Mouse (Mus musculus) liver, embryonic 16.5 days (tissue): ENCODE measurements at regions not wholly inside any gene's neighbourhood (a gene's known extent, or its start where the extent isn't known, plus 50 kb on each side); places are given as distances from the start of the nearest gene placed in this dataset.

Experiments used
- ATAC-seq: fragments of 200-750 bp; cut with Nextera tagmentation; 2 replicates; pipeline ENCODE4 v1.8.0; 2017; ENCODE audit warnings: low read depth, mild to moderate bottlenecking, moderate number of reproducible peaks, moderate library complexity
- H3K27ac ChIP-seq: fragments of 300-500 bp; sonication (generic); 2 replicates; pipeline ENCODE4 v1.5.1; 2014; ENCODE audit warnings: mild to moderate bottlenecking, low read length
- H3K27me3 ChIP-seq: fragments of 300-500 bp; sonication (generic); 2 replicates; pipeline ENCODE4 v1.6.1; 2014; ENCODE audit warnings: low read depth, low read length, mixed read lengths; ENCODE audit not compliant: control insufficient read depth, insufficient read depth
- H3K36me3 ChIP-seq: fragments of 300-500 bp; sonication (generic); 2 replicates; pipeline ENCODE4 v1.6.1; 2014; ENCODE audit warnings: mild to moderate bottlenecking; ENCODE audit not compliant: control insufficient read depth, insufficient read depth
- H3K4me1 ChIP-seq: fragments of 300-500 bp; sonication (generic); 2 replicates; pipeline ENCODE4 v1.6.1; 2014; ENCODE audit warnings: low read depth, low read length, mixed read lengths; ENCODE audit not compliant: control insufficient read depth
- H3K4me2 ChIP-seq: fragments of 300-500 bp; sonication (generic); 2 replicates; pipeline ENCODE4 v1.6.1; 2014; ENCODE audit warnings: low read depth, low read length, mixed read lengths
- H3K4me3 ChIP-seq: fragments of 300-500 bp; sonication (generic); 2 replicates; pipeline ENCODE4 v1.5.1; 2014; ENCODE audit warnings: low read depth, mild to moderate bottlenecking, low read length
- H3K9ac ChIP-seq: fragments of 300-500 bp; sonication (generic); 2 replicates; pipeline ENCODE4 v1.6.1; 2014; ENCODE audit warnings: low read depth, low read length
- H3K9me3 ChIP-seq: fragments of 300-500 bp; sonication (generic); replicated peaks from 2 replicates; pipeline ENCODE4 v1.6.1; 2016; ENCODE audit warnings: low read length; ENCODE audit not compliant: control insufficient read depth
- WGBS: fragments of 180-500 bp; shearing (Covaris S2); extraction: QIAGEN DNeasy Blood & Tissue Kit; methylation state at CpG from one replicate; pipeline ENCODE4 v1.1.7; 2014; ENCODE audit not compliant: insufficient replicate concordance; 5-methylcytosine and 5-hydroxymethylcytosine counted together

DNA sequence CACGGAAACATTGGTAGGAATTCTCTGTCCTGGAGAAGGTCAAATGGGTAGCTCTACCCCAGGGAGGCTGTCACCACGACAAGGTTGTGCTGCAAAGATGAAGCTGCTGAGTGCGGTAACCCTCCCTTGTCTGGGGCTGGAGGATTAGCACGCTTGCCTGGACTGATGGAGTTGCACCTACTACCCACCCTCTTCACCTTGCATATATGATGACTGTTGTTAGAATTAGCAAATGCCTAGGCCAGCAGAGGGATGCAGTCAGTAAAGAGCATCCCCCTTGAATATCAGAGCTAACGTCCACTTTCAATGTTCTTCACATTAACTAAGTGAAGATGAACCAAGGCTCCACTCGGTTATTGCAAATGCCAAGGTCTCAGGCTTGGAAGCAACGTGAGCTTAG lies 169.7 kb upstream of the Pabpc6 start:
- Histone ChIP-seq H3K27me3 (no peaks in the 10 kb centered on the region), H3K4me1 (no peaks in the 10 kb centered on the region), H3K9ac (no peak overlapping the region), H3K36me3 (no peaks in the 10 kb centered on the region), H3K9me3 (no peaks in the 10 kb centered on the region), H3K27ac (no peak overlapping the region), H3K4me3 (no peak overlapping the region), H3K4me2 (no peak overlapping the region)
- WGBS: 60% methylated on average over 7 of the region's 7 CpGs
- ATAC-seq: no peak

- H3K9ac ChIP-seq: no peak overlapping the region
- H3K27ac ChIP-seq: no peak overlapping the region
- H3K27me3 ChIP-seq: no peaks in the 10 kb centered on the region
- H3K4me2 ChIP-seq: no peak overlapping the region
- 56% methylated on average over 7 of the region's 7 CpGs for WGBS
- no peak for ATAC-seq
- H3K36me3 ChIP-seq: no peaks in the 10 kb centered on the region
- no peak overlapping the region for H3K4me3 ChIP-seq
- H3K9me3 ChIP-seq: no peaks in the 10 kb centered on the region
- H3K4me1 ChIP-seq: no peaks in the 10 kb centered on the region
Observed at GRCm38 (mm10) chr17:9836995-9837842, 167.7 kb upstream of the Pabpc6 start.

DNA sequence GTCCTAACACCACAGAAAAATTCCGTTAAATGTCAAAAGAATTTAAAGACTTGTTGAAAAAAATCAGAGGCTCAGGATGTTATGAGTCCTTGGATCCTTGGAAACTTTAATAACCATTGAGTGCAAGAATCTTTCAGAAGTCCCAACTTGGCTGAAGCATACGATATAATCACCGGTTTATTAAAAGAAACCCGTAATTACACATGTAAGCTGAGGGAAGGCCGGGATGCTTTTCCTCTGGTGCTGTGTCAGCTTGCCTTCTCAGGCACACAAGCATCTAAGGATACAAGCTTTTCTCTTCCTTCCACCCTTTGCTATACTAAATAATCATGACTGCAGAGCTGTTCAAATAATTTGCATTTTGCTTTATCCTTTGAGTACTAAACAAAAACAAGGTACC lies 160.4 kb upstream of the Pabpc6 start:
- Histone ChIP-seq H3K4me3 (no peak overlapping the region), H3K4me2 (no peak overlapping the region), H3K9ac (no peak overlapping the region), H3K27ac (no peak overlapping the region), H3K27me3 (no peaks in the 10 kb centered on the region), H3K4me1 (no peaks in the 10 kb centered on the region), H3K36me3 (no peaks in the 10 kb centered on the region), H3K9me3 (no peaks in the 10 kb centered on the region)
- no peak for ATAC-seq
- 72% methylated on average over 5 of the region's 5 CpGs for WGBS

DNA sequence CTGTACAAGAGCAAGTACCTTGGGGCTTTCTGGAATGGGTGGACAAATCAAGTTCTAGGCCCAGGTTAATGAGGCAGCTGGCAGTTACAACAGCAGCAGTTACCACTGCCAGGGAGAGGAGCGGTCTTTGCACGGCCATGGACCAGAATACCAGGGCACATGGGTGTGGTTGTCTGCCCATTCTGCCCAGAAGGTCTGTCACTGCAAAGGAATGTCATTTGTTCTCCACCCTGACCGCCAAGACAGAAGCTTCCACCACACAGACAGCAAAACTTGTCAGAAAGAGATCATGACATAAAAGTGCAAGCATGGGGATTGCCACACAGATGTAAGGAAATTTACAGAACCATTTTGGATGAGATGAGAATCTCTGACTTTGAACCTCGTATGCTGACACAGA lies 151.8 kb upstream of the Pabpc6 start:
- Histone ChIP-seq H3K27me3 (no peaks in the 10 kb centered on the region), H3K4me3 (no peak overlapping the region), H3K36me3 (no peaks in the 10 kb centered on the region), H3K9me3 (no peaks in the 10 kb centered on the region), H3K9ac (no peak overlapping the region), H3K4me2 (no peak overlapping the region), H3K27ac (no peak overlapping the region), H3K4me1 (no peaks in the 10 kb centered on the region)
- ATAC-seq: no peak
- 64% methylated on average over 4 of the region's 4 CpGs for WGBS

DNA sequence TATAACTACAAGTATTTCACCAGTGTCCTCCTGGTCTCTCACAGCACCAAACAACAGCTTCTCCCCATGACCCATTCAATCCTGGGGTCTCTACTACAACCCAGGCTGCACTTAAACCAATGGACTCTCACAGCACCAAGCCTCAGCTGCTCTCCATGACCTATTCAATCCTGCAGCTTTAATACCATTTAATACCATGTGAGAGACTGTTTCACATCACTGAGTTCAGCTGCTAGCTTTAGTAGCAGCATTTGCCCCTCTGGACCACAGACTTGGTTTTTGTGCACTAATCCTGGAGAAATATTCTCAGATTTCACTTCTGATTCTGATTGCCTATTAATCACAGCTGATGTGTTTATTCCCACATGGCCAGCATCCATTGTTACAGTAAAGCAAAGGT lies 147.5 kb upstream of the Pabpc6 start:
- no peak overlapping the region for H3K9ac ChIP-seq
- no peaks in the 10 kb centered on the region for H3K27me3 ChIP-seq
- no peak overlapping the region for H3K27ac ChIP-seq
- H3K4me2 ChIP-seq: no peak overlapping the region
- ATAC-seq: no peak
- H3K36me3 ChIP-seq: no peaks in the 10 kb centered on the region
- no peaks in the 10 kb centered on the region for H3K4me1 ChIP-seq
- H3K4me3 ChIP-seq: no peak overlapping the region
- no peaks in the 10 kb centered on the region for H3K9me3 ChIP-seq

GRCm38 (mm10) chr17:9797069-9797468 lies 127.6 kb upstream of the Pabpc6 start:
- Histone ChIP-seq H3K4me2 (no peak overlapping the region), H3K27ac (no peak overlapping the region), H3K9me3 (no peaks in the 10 kb centered on the region), H3K9ac (no peak overlapping the region), H3K36me3 (no peaks in the 10 kb centered on the region), H3K4me1 (no peaks in the 10 kb centered on the region), H3K27me3 (no peaks in the 10 kb centered on the region), H3K4me3 (no peak overlapping the region)
- no peak for ATAC-seq
- 70% methylated on average over 8 of the region's 8 CpGs for WGBS

GRCm38 (mm10) chr17:9796225-9796988 lies 126.9 kb upstream of the Pabpc6 start:
- Histone ChIP-seq H3K9me3 (no peaks in the 10 kb centered on the region), H3K27ac (no peak overlapping the region), H3K4me3 (no peak overlapping the region), H3K27me3 (no peaks in the 10 kb centered on the region), H3K9ac (no peak overlapping the region), H3K36me3 (no peaks in the 10 kb centered on the region), H3K4me2 (no peak overlapping the region), H3K4me1 (no peaks in the 10 kb centered on the region)
- no peak for ATAC-seq
- WGBS: 63% methylated on average over 13 of the region's 13 CpGs

DNA sequence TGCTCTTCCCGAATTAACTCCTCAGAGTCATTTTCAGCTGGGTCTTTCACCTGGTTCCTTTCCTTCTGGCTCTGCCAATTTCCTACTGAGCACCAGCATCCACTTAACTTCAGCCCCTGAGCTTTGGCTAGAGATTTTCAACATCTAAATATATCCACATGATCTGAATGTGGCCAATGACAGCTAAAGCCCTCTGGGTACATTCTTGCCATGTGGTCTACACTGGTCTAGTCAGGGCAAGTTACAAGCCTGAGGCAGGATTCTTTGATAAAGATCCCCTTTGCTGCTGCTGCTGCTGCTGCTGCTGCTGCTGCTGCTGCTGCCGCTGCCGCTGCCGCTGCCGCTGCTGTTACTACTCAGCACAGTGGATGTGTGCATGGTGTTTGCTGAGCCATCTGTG lies 109.3 kb upstream of the Pabpc6 start:
- H3K9ac ChIP-seq: no peak overlapping the region
- no peaks in the 10 kb centered on the region for H3K4me1 ChIP-seq
- no peak overlapping the region for H3K4me2 ChIP-seq
- H3K4me3 ChIP-seq: no peak overlapping the region
- no peaks in the 10 kb centered on the region for H3K36me3 ChIP-seq
- no peak for ATAC-seq
- 76% methylated on average over 5 of the region's 5 CpGs for WGBS
- no peaks in the 10 kb centered on the region for H3K27me3 ChIP-seq
- no peaks in the 10 kb centered on the region for H3K9me3 ChIP-seq
- no peak overlapping the region for H3K27ac ChIP-seq

DNA sequence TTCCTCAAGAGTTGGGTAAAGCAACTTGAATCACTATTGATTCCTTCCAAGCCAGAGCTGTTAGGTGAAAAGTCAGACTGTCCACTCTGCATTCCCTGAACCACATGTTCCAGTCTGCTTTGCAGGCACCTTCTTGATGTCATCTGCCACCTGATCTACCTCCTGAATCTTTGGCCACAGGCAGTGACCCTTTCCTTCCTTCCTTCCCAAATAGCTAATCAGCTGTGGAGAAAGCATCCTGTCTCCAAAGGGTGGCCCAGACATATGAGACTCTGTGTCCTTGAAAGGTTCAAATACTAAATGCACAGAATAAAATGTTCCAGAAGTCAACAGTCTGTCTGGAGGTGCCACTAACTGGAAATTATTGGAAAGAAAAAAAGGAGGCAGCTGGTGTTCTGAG lies 107.6 kb upstream of the Pabpc6 start:
- H3K4me3 ChIP-seq: no peak overlapping the region
- H3K27ac ChIP-seq: no peak overlapping the region
- H3K4me1 ChIP-seq: no peaks in the 10 kb centered on the region
- H3K36me3 ChIP-seq: no peaks in the 10 kb centered on the region
- H3K9me3 ChIP-seq: no peaks in the 10 kb centered on the region
- H3K27me3 ChIP-seq: no peaks in the 10 kb centered on the region
- no peak overlapping the region for H3K4me2 ChIP-seq
- no peak for ATAC-seq
- H3K9ac ChIP-seq: no peak overlapping the region
